Mouse (Mus musculus) midbrain, embryonic 12.5 days (tissue): ENCODE measurements at regions not wholly inside any gene's neighbourhood (a gene's known extent, or its start where the extent isn't known, plus 50 kb on each side); places are given as distances from the start of the nearest gene placed in this dataset.
"Not testable (repeated sequence)": the region's sequence is repeated elsewhere in the genome, so short reads cannot be mapped to it uniquely, and the experiment has no call there.

Experiments used
- ATAC-seq: fragments of 200-750 bp; cut with Nextera tagmentation; 2 replicates; pipeline ENCODE4 v1.8.0; 2017; ENCODE audit warnings: low read depth, moderate TSS enrichment, moderate library complexity; ENCODE audit not compliant: low FRiP score
- H3K27ac ChIP-seq: fragments of 300-500 bp; sonication (generic); replicated peaks from 2 replicates; pipeline ENCODE4 v1.5.1; 2016; ENCODE audit warnings: mild to moderate bottlenecking
- H3K27me3 ChIP-seq: fragments of 300-500 bp; sonication (generic); 2 replicates; pipeline ENCODE4 v1.6.1; 2016; ENCODE audit warnings: mild to moderate bottlenecking
- H3K36me3 ChIP-seq: fragments of 300-500 bp; sonication (generic); 2 replicates; pipeline ENCODE4 v1.6.1; 2016
- H3K4me1 ChIP-seq: fragments of 300-500 bp; sonication (generic); 2 replicates; pipeline ENCODE4 v1.6.1; 2016
- H3K4me2 ChIP-seq: fragments of 300-500 bp; sonication (generic); replicated peaks from 2 replicates; pipeline ENCODE4 v1.6.1; 2016; ENCODE audit warnings: mild to moderate bottlenecking, moderate library complexity
- H3K4me3 ChIP-seq: fragments of 300-500 bp; sonication (generic); 2 replicates; pipeline ENCODE4 v1.5.1; 2016; ENCODE audit warnings: mild to moderate bottlenecking
- H3K9ac ChIP-seq: fragments of 300-500 bp; sonication (generic); replicated peaks from 2 replicates; pipeline ENCODE4 v1.6.1; 2016; ENCODE audit warnings: mild to moderate bottlenecking, moderate library complexity
- H3K9me3 ChIP-seq: fragments of 300-500 bp; sonication (generic); 2 replicates; pipeline ENCODE4 v1.6.1; 2016; ENCODE audit warnings: mild to moderate bottlenecking
- WGBS: fragments of 180-500 bp; shearing (Covaris S2); methylation state at CpG from one replicate; pipeline ENCODE4 v1.1.7; 2016; 5-methylcytosine and 5-hydroxymethylcytosine counted together

DNA sequence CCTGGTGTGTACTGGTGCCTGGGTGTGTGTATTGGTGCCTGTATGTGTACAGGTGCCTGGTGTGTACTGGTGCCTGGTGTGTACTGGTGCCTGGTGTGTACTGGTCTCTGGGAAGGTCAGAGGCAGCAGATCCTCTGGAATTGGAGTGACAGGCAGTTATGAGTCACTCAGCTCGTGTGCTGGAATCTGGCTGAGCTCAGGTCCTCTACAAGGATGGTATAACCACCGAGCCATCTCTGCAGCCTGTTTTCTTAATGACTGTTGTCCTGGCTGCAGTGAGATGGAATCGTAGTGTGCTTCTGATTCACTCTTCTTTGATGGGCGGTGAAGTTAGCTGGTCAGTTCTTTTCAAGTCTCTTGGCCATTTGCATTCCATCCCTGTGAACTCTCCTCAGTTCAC is 164.2 kb upstream of the Rtl1 start:
- Histone ChIP-seq H3K9me3 (no peaks in the 10 kb centered on the region), H3K9ac (no peak overlapping the region), H3K27me3 (peaks cover 8% of the 10 kb centered on the region), H3K4me2 (no peak overlapping the region), H3K4me3 (no peak overlapping the region), H3K4me1 (no peaks in the 10 kb centered on the region), H3K36me3 (no peaks in the 10 kb centered on the region), H3K27ac (no peak overlapping the region)
- 65% methylated on average over 4 of the region's 4 CpGs for WGBS
- no peak for ATAC-seq

- not testable (repeated sequence) for H3K9me3 ChIP-seq, ATAC-seq
Measured at GRCm38 (mm10) chr12:109766602-109767001, 166.5 kb upstream of the Rtl1 start.

GRCm38 (mm10) chr12:109772543-109772942 is 172.4 kb upstream of the Rtl1 start:
- WGBS, result 62% methylated on average over 2 of the region's 2 CpGs
- no peak for ATAC-seq
- Histone ChIP-seq H3K4me3 (no peak overlapping the region), H3K9me3 (no peaks in the 10 kb centered on the region), H3K36me3 (no peaks in the 10 kb centered on the region), H3K4me2 (no peak overlapping the region), H3K9ac (no peak overlapping the region), H3K27me3 (peaks cover 31% of the 10 kb centered on the region), H3K4me1 (no peaks in the 10 kb centered on the region), H3K27ac (no peak overlapping the region)

More at GRCm38 (mm10) chr12:109766602-109767001, 166.5 kb upstream of the Rtl1 start:
- H3K4me2 ChIP-seq, H3K4me1 ChIP-seq, H3K9ac ChIP-seq, H3K36me3 ChIP-seq, H3K27ac ChIP-seq, H3K4me3 ChIP-seq: not testable (repeated sequence)
- 84% methylated on average over 5 of the region's 5 CpGs for WGBS
- peaks cover 17% of the 10 kb centered on the region for H3K27me3 ChIP-seq

DNA sequence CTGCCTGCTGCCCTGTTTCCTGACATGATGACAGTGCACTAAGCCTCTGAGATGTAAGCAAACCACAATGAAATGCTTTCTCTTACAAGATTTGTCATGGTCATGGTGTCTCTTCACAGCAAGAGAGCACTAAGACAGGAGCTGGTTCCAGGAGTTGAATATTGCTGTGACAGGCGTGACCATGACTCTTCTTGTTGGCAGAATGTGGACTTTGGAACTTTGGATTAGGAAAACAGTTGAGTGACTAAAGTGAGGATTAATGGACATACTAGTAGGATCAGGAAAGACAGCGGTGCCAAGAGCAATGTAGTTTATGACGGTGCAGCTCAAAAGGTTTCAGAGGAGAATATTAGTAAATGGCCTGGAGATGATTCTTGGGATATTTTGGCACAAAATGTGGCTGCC is 173.8 kb upstream of the Rtl1 start:
- peaks cover 31% of the 10 kb centered on the region for H3K27me3 ChIP-seq
- 47% methylated on average over 3 of the region's 3 CpGs for WGBS
- no peaks in the 10 kb centered on the region for H3K9me3 ChIP-seq
- H3K36me3 ChIP-seq, result no peaks in the 10 kb centered on the region
- H3K9ac ChIP-seq, result no peak overlapping the region
- no peak overlapping the region for H3K27ac ChIP-seq
- H3K4me2 ChIP-seq, result no peak overlapping the region
- H3K4me3 ChIP-seq, result no peak overlapping the region
- ATAC-seq, result peak; percentile 92
- no peaks in the 10 kb centered on the region for H3K4me1 ChIP-seq

GRCm38 (mm10) chr12:109798846-109799245 is 198.7 kb upstream of the Rtl1 start:
- Histone ChIP-seq H3K4me2 (no peak overlapping the region), H3K27ac (no peak overlapping the region), H3K4me1 (no peaks in the 10 kb centered on the region), H3K27me3 (no peaks in the 10 kb centered on the region), H3K36me3 (no peaks in the 10 kb centered on the region), H3K9ac (no peak overlapping the region), H3K9me3 (no peaks in the 10 kb centered on the region), H3K4me3 (no peak overlapping the region)
- 87% methylated on average over 3 of the region's 3 CpGs for WGBS
- no peak for ATAC-seq

DNA sequence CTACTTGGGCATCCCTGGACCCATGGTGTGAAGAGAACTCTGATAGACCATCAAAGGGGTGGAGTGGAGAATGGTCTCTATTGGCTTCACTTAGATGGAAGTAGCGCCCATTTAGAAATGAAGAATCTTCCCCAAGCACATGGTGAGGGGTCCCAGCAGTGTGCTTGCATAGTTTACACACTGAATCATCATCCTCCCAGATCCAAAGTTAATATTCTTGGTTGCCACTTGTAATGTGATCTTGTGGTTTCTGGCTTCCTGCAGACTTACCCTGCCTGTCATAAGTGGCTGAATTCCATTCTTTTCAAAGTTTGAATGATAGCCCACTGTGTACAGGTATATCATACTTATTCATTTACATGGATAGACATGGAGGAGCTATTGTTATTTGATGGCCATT is 199.3 kb upstream of the Rtl1 start:
- no peak overlapping the region for H3K9ac ChIP-seq
- no peak for ATAC-seq
- H3K36me3 ChIP-seq, result no peaks in the 10 kb centered on the region
- 92% methylated on average over 1 of the region's 1 CpGs for WGBS
- no peak overlapping the region for H3K27ac ChIP-seq
- no peaks in the 10 kb centered on the region for H3K9me3 ChIP-seq
- no peak overlapping the region for H3K4me3 ChIP-seq
- H3K4me1 ChIP-seq, result no peaks in the 10 kb centered on the region
- H3K4me2 ChIP-seq, result no peak overlapping the region
- no peaks in the 10 kb centered on the region for H3K27me3 ChIP-seq

- Histone ChIP-seq H3K36me3 (no peaks in the 10 kb centered on the region), H3K27ac (no peak overlapping the region), H3K27me3 (peaks cover 4% of the 10 kb centered on the region; the same call in 1 of the 2 replicates), H3K4me2 (no peak overlapping the region), H3K4me3 (no peak overlapping the region), H3K4me1 (peaks cover 9% of the 10 kb centered on the region), H3K9me3 (no peaks in the 10 kb centered on the region), H3K9ac (no peak overlapping the region)
- no peak for ATAC-seq
- WGBS, result 90% methylated on average over 10 of the region's 10 CpGs
Measured at GRCm38 (mm10) chr12:109827241-109827915, 227.2 kb upstream of the Rtl1 start.

- WGBS, result 27% methylated on average over 16 of the region's 16 CpGs
- 0 out of 2 replicates have a peak overlapping the region, but pooled peaks have one; percentile 5 for H3K4me2 ChIP-seq
Measured at GRCm38 (mm10) chr12:109830303-109831020, 230.3 kb upstream of the Rtl1 start.

GRCm38 (mm10) chr12:109832964-109833363 is 232.8 kb upstream of the Rtl1 start:
- ATAC-seq, result no peak
- H3K27ac ChIP-seq, result no peak overlapping the region
- H3K4me3 ChIP-seq, result no peak overlapping the region
- H3K4me1 ChIP-seq, result peaks cover 9% of the 10 kb centered on the region
- no peak overlapping the region for H3K4me2 ChIP-seq
- H3K9me3 ChIP-seq, result no peaks in the 10 kb centered on the region
- no peaks in the 10 kb centered on the region for H3K36me3 ChIP-seq
- peaks cover 4% of the 10 kb centered on the region; the same call in 1 of the 2 replicates for H3K27me3 ChIP-seq
- 74% methylated on average over 10 of the region's 10 CpGs for WGBS
- H3K9ac ChIP-seq, result no peak overlapping the region

More at GRCm38 (mm10) chr12:109830303-109831020, 230.3 kb upstream of the Rtl1 start:
- H3K4me3 ChIP-seq, result no peak overlapping the region
- peaks cover 4% of the 10 kb centered on the region; the same call in 1 of the 2 replicates for H3K27me3 ChIP-seq
- no peak; the same call in 1 of the 2 replicates for ATAC-seq
- H3K27ac ChIP-seq, result no peak overlapping the region
- no peaks in the 10 kb centered on the region for H3K9me3 ChIP-seq
- H3K9ac ChIP-seq, result no peak overlapping the region
- no peaks in the 10 kb centered on the region for H3K36me3 ChIP-seq
- peaks cover 9% of the 10 kb centered on the region for H3K4me1 ChIP-seq

DNA sequence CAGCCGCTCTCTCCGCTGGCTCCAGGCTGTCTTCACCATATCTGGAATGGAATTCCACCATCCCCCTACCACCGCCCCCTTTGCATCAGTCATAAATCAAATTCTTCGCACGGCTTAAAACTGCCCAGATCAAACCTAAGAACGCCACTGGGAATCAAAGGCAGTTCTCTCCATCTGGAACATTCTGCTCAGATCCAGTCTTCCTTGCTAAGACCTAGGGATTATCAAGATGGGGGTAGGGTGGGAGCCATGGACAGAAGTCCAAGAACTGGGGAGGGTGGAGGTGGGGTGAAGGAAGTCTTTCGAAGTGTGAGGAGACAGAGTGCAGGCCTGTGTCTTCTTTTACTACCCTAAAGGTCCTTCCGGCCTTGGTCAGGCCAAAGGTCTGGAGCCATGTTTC is 236.4 kb upstream of the Rtl1 start:
- H3K27me3 ChIP-seq, result 0 out of 2 replicates have a peak, but pooled peaks cover 3% of the 10 kb centered on the region
- no peak overlapping the region for H3K4me2 ChIP-seq
- no peak overlapping the region for H3K9ac ChIP-seq
- H3K9me3 ChIP-seq, result no peaks in the 10 kb centered on the region
- no peak overlapping the region for H3K27ac ChIP-seq
- H3K36me3 ChIP-seq, result no peaks in the 10 kb centered on the region
- H3K4me1 ChIP-seq, result peaks cover 19% of the 10 kb centered on the region
- 92% methylated on average over 8 of the region's 8 CpGs for WGBS
- no peak for ATAC-seq
- no peak overlapping the region for H3K4me3 ChIP-seq

GRCm38 (mm10) chr12:109839126-109839587 is 239.0 kb upstream of the Rtl1 start:
- H3K36me3 ChIP-seq, result no peaks in the 10 kb centered on the region
- H3K27ac ChIP-seq, result peak overlapping the region; percentile 39; the same call in 1 of the 2 replicates
- H3K9ac ChIP-seq, result no peak overlapping the region
- no peak overlapping the region for H3K4me3 ChIP-seq
- ATAC-seq, result 0 out of 2 replicates have a peak, but pooled peaks have one; percentile 41
- WGBS, result 53% methylated on average over 9 of the region's 9 CpGs
- no peak overlapping the region for H3K4me2 ChIP-seq
- no peaks in the 10 kb centered on the region for H3K9me3 ChIP-seq
- H3K4me1 ChIP-seq, result peaks cover 22% of the 10 kb centered on the region
- 0 out of 2 replicates have a peak, but pooled peaks cover 3% of the 10 kb centered on the region for H3K27me3 ChIP-seq

GRCm38 (mm10) chr12:109839946-109840524 is 239.9 kb upstream of the Rtl1 start:
- H3K36me3 ChIP-seq, result no peaks in the 10 kb centered on the region
- no peak overlapping the region for H3K4me2 ChIP-seq
- H3K9ac ChIP-seq, result no peak overlapping the region
- peaks cover 25% of the 10 kb centered on the region for H3K4me1 ChIP-seq
- 0 out of 2 replicates have a peak overlapping the region, but pooled peaks have one; percentile 39 for H3K27ac ChIP-seq
- H3K9me3 ChIP-seq, result no peaks in the 10 kb centered on the region
- 0 out of 2 replicates have a peak, but pooled peaks cover 3% of the 10 kb centered on the region for H3K27me3 ChIP-seq
- H3K4me3 ChIP-seq, result no peak overlapping the region
- WGBS, result 68% methylated on average over 14 of the region's 14 CpGs
- no peak for ATAC-seq
